Mouse (Mus musculus) ES-Bruce4 (cell line): ENCODE measurements around the gene Srr. TPM values are rescaled to one million over a fixed set of nuclear protein-coding genes. Genes with fewer than 3 reads are reported as not detected.

ENCODE experiments used
- H3K27ac ChIP-seq: 2 replicates; pipeline ENCODE4 v1.5.1; 2012; ENCODE audit warnings: low read length, inconsistent platforms; ENCODE audit not compliant: insufficient read depth
- H3K27me3 ChIP-seq: 2 replicates; pipeline ENCODE4 v1.6.1; 2012; ENCODE audit warnings: mild to moderate bottlenecking, low read length, inconsistent platforms; ENCODE audit not compliant: control insufficient read depth, poor library complexity, insufficient read depth, severe bottlenecking
- H3K36me3 ChIP-seq: 2 replicates; pipeline ENCODE4 v1.6.1; 2012; ENCODE audit warnings: inconsistent platforms, mild to moderate bottlenecking, low read length, moderate library complexity; ENCODE audit not compliant: control insufficient read depth, poor library complexity, insufficient read depth, severe bottlenecking
- H3K4me1 ChIP-seq: one replicate; pipeline ENCODE4 v1.8.1; 2011; ENCODE audit warnings: low read length; ENCODE audit not compliant: control insufficient read depth, insufficient read depth
- H3K4me3 ChIP-seq: 2 replicates; pipeline ENCODE4 v1.5.1; 2011; ENCODE audit warnings: low read depth, mild to moderate bottlenecking, low read length
- H3K9ac ChIP-seq: 2 replicates; pipeline ENCODE4 v1.6.1; 2012; ENCODE audit warnings: low read depth, mild to moderate bottlenecking, inconsistent platforms; ENCODE audit not compliant: poor library complexity, severe bottlenecking
- H3K9me3 ChIP-seq: replicated peaks from 2 replicates; pipeline ENCODE4 v1.6.1; 2012; ENCODE audit warnings: mild to moderate bottlenecking, low read length, inconsistent platforms; ENCODE audit not compliant: control insufficient read depth, poor library complexity, insufficient read depth, severe bottlenecking
- CTCF ChIP-seq: IDR thresholded peaks from one replicate; pipeline ENCODE4 v1.8.1; 2011; ENCODE audit warnings: low read depth, low read length
- EP300 ChIP-seq: IDR thresholded peaks from 2 replicates; pipeline ENCODE4 v1.6.1; 2011; ENCODE audit warnings: low read depth, low read length; ENCODE audit not compliant: insufficient read depth
- POLR2A ChIP-seq: IDR thresholded peaks from one replicate; pipeline ENCODE4 v1.8.1; 2011; ENCODE audit warnings: low read length; ENCODE audit not compliant: insufficient read depth
- polyA plus RNA-seq: library from polyadenylated mRNA; stranded (reverse); fragments of >200 nt; gene quantifications from 2 replicates; pipeline ENCODE4 v1.2.4, GENCODE M21; 2011; ENCODE audit warnings: low read depth; ENCODE audit not compliant: missing spikeins, insufficient read depth, insufficient read length

Srr gene
- polyA plus RNA-seq, 1 experiment = 13.6 TPM

DNA sequence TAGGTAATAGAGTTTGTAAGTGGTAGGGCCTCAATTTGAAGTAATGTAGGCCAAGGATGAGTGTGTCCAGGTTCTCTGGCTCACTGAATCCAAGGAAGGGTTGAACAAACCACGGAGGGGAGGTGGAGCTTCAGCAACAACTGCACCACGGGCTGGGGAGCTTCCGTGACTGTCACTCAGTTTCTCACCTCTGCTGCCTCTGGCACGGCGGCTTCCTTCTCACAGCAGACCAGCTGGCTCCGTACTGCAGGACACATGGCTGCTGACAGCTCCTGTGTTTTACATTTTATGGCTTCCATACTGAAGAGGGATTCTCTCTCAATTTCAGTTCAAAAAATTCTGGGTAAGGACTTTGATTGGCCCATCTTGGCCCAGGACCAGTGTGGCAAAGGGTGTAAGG lies 6.5 kb downstream of the Srr start:
- Histone ChIP-seq H3K27me3 (no peaks in the 10 kb centered on the region), H3K4me1 (no peaks in the 10 kb centered on the region), H3K9ac (no peak overlapping the region), H3K4me3 (no peak overlapping the region), H3K9me3 (no peaks in the 10 kb centered on the region), H3K27ac (no peak overlapping the region), H3K36me3 (peaks cover 6% of the 10 kb centered on the region; the same call in 1 of the 2 replicates)
- no peak for TF ChIP-seq POLR2A
- no peak for TF ChIP-seq CTCF
- no peak for TF ChIP-seq EP300

DNA sequence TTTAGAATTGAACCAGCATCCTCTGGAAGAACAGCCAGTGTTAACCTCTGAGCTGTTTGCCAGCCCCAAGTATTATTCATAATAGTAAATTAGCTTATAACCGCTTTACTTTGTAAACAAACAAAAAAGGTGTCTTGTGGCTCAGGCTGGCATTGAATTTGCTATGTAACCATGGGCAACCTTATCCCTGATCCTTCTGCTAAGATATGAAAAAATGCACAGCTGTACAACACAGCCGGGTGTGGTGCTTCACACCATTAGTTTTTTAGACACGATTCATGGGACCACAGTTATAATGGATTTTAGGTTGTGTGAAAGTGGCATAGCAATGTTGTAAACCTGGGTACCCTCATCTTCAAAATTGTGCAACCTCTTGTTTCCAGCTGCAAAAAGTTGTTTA lies 13.3 kb downstream of the Srr start:
- Histone ChIP-seq H3K9ac (no peak overlapping the region), H3K27ac (no peak overlapping the region), H3K9me3 (no peaks in the 10 kb centered on the region), H3K27me3 (no peaks in the 10 kb centered on the region), H3K4me3 (no peak overlapping the region), H3K4me1 (no peaks in the 10 kb centered on the region), H3K36me3 (peaks cover 28% of the 10 kb centered on the region)
- TF ChIP-seq CTCF (no peak), EP300 (no peak), POLR2A (no peak)

DNA sequence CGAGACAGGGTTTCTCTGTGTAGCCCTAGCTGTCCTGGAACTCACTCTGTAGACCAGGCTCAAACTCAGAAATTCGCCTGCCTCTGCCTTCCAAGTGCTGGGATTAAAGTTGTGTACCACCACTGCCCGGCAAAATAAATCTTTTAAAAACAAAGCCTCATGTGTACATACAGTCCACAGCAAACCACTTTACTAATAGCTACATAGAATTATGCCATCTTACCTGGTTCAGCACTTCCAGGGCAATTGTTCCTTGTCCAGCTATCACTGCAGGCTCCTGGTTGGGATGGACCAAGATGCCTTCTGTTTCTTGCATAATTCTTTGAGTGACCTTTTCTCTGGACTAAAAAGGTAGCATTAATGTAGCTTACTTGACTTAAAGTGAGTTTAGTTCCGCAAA lies 15.8 kb downstream of the Srr start:
- peaks cover 53% of the 10 kb centered on the region for H3K36me3 ChIP-seq
- H3K27ac ChIP-seq = no peak overlapping the region
- no peaks in the 10 kb centered on the region for H3K4me1 ChIP-seq
- H3K27me3 ChIP-seq = no peaks in the 10 kb centered on the region
- no peak for TF ChIP-seq CTCF
- no peak for TF ChIP-seq POLR2A
- TF ChIP-seq EP300 = no peak
- H3K4me3 ChIP-seq = no peak overlapping the region
- no peaks in the 10 kb centered on the region for H3K9me3 ChIP-seq
- H3K9ac ChIP-seq = no peak overlapping the region

GRCm38 (mm10) chr11:74908618-74909399 lies 16.9 kb downstream of the Srr start:
- Histone ChIP-seq H3K9me3 (no peaks in the 10 kb centered on the region), H3K4me3 (no peak overlapping the region), H3K27ac (no peak overlapping the region), H3K4me1 (no peaks in the 10 kb centered on the region), H3K9ac (no peak overlapping the region), H3K27me3 (no peaks in the 10 kb centered on the region), H3K36me3 (peaks cover 65% of the 10 kb centered on the region)
- TF ChIP-seq EP300 (no peak), POLR2A (no peak), CTCF (no peak)

GRCm38 (mm10) chr11:74907850-74908249 lies 17.9 kb downstream of the Srr start:
- no peak overlapping the region for H3K9ac ChIP-seq
- H3K4me1 ChIP-seq = no peaks in the 10 kb centered on the region
- no peaks in the 10 kb centered on the region for H3K27me3 ChIP-seq
- no peaks in the 10 kb centered on the region for H3K9me3 ChIP-seq
- H3K4me3 ChIP-seq = no peak overlapping the region
- TF ChIP-seq POLR2A (no peak), EP300 (no peak), CTCF (no peak)
- no peak overlapping the region for H3K27ac ChIP-seq
- peaks cover 74% of the 10 kb centered on the region for H3K36me3 ChIP-seq

DNA sequence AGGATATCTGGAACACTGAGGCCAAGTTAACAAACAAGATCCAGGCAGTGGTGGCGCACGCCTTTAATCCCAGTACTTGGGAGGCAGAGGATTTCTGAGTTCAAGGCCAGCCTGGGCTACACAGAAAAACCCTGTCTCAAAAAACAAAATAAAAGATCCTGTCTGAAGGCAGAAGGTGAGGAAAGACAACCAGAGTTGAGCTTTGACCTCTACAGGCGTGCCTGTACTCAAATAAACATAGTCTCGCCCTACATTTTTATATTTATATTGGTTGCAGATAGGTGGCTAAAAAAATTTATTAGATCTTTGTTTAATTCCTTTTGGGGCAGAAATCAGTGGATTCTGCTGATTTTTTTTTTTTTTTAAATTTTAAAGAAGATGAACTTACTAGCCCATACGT lies 23.3 kb downstream of the Srr start:
- no peaks in the 10 kb centered on the region for H3K27me3 ChIP-seq
- H3K4me1 ChIP-seq = no peaks in the 10 kb centered on the region
- no peaks in the 10 kb centered on the region for H3K9me3 ChIP-seq
- no peak overlapping the region for H3K27ac ChIP-seq
- no peak overlapping the region for H3K9ac ChIP-seq
- peaks cover 80% of the 10 kb centered on the region for H3K36me3 ChIP-seq
- no peak for TF ChIP-seq EP300
- no peak for TF ChIP-seq POLR2A
- TF ChIP-seq CTCF = no peak
- H3K4me3 ChIP-seq = no peak overlapping the region
